Mouse (Mus musculus): ENCODE results near the gene Zcchc17. TPM values are rescaled to one million over a fixed set of nuclear protein-coding genes. Genes with fewer than 3 reads are reported as not detected.

The Zcchc17 gene
- polyA plus RNA-seq, 1 experiment from 2014 or later, result 50.2 TPM

GRCm38 (mm10) chr4:130299629-130300018 lies 60.1 kb downstream of the Zcchc17 start:
- Histone ChIP-seq H3K9ac (peak overlapping the region; percentile 8; the same call in 1 of the 2 replicates), H3K4me3 (replicated peaks) (no peak overlapping the region), H3K27ac (0 out of 2 replicates have a peak overlapping the region, but pooled peaks have one; percentile 3), H3K4me2 (no peak overlapping the region), H3K4me1 (replicated peaks) (peaks cover 66% of the 10 kb centered on the region), H3K36me3 (no peaks in the 10 kb centered on the region), H3K9me3 (replicated peaks) (no peaks in the 10 kb centered on the region), H3K27me3 (peaks cover 11% of the 10 kb centered on the region)
- WGBS (ENCODE audit: insufficient replicate concordance), result 71% methylated on average over 8 of the region's 8 CpGs
- ATAC-seq (ENCODE audit: low read depth), result no peak
- no peak for DNase-seq

GRCm38 (mm10) chr4:130298877-130299628 lies 60.7 kb downstream of the Zcchc17 start:
- Histone ChIP-seq H3K27ac (peak overlapping the region; percentile 97), H3K4me3 (replicated peaks) (no peak overlapping the region), H3K4me2 (no peak overlapping the region), H3K9me3 (replicated peaks) (no peaks in the 10 kb centered on the region), H3K4me1 (replicated peaks) (peaks cover 72% of the 10 kb centered on the region), H3K36me3 (no peaks in the 10 kb centered on the region), H3K9ac (peak overlapping the region; percentile 8; the same call in 1 of the 2 replicates), H3K27me3 (0 out of 2 replicates have a peak, but pooled peaks cover 6% of the 10 kb centered on the region)
- ATAC-seq (ENCODE audit: low read depth), result no peak
- WGBS (ENCODE audit: insufficient replicate concordance), result 75% methylated on average over 10 of the region's 11 CpGs
- DNase-seq, result no peak

DNA sequence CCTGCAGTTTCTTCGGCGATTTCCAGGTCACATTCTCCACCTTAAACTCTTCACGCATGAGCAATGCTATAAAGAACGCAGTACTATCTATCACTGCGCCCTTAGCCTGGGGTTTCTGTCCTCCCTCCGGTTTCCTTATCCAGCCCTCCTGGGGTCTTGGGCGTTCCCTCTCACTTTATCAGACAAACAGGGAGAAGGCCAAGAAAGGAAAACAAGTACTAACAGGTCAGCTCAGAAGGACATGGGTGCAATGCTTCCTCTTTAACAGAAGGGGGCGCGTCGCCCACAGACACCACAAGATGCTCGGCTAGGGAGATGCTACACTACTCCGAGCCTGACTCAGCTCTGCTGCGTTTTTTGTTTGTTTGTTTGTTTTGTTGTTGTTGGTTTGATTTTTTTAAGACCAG lies 62.6 kb downstream of the Zcchc17 start:
- WGBS (ENCODE audit: insufficient replicate concordance), result 5% methylated on average over 13 of the region's 13 CpGs

DNA sequence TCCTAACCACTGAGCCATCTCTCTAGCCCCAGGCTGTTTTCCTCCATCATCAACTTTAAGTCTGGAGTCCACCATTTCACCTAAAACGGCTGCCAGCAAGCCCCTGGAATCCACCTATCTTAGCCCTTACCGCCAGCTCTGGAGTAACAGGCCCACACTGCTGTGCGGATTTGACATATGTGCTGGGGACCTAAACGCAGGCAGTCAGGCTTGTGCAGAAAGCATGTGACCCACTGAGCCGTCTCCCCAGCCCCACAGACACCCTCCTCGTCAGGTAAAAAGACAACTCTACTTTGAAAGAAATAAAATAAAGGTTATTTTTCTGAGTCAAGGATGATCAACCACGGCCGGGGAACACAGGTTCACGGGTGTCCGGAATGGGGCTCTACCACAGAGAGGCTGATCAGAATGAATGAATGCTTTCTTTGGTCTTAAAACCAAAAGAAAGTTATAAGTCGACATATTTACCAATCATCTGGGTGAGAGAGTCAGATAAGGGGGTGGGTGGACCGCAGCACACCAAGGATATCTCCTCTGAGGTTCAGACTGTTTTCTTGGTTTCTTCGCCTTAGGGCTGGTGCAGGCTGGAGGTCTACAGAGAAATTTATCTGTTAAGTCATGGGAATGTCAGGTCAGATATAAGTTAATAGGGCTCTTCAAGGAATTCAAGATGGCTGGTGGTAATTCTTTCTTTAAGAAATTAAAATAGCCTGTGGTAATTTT lies 63.3 kb downstream of the Zcchc17 start:
- Histone ChIP-seq H3K27ac (peak overlapping the region; percentile 97), H3K36me3 (no peaks in the 10 kb centered on the region), H3K9ac (peak overlapping the region; percentile 75), H3K9me3 (replicated peaks) (no peaks in the 10 kb centered on the region), H3K4me1 (replicated peaks) (peaks cover 64% of the 10 kb centered on the region), H3K4me2 (peak overlapping the region; percentile 73), H3K4me3 (replicated peaks) (peak overlapping the region; percentile 44), H3K27me3 (no peaks in the 10 kb centered on the region)
- 24% methylated on average over 13 of the region's 13 CpGs for WGBS (ENCODE audit: insufficient replicate concordance)
- ATAC-seq (ENCODE audit: low read depth) (peak; percentile 80), DNase-seq (peak; percentile 69)

More for the DNA sequence above, 62.6 kb downstream of the Zcchc17 start:
- peak; percentile 87 for ATAC-seq (ENCODE audit: low read depth)
- DNase-seq, result peak; percentile 84
- Histone ChIP-seq H3K36me3 (no peaks in the 10 kb centered on the region), H3K27ac (peak overlapping the region; percentile 97), H3K9ac (peak overlapping the region; percentile 75), H3K27me3 (no peaks in the 10 kb centered on the region), H3K4me2 (peak overlapping the region; percentile 73), H3K4me3 (replicated peaks) (peak overlapping the region; percentile 44), H3K9me3 (replicated peaks) (no peaks in the 10 kb centered on the region), H3K4me1 (replicated peaks) (peaks cover 70% of the 10 kb centered on the region)

GRCm38 (mm10) chr4:130295047-130295745 lies 64.5 kb downstream of the Zcchc17 start:
- H3K9ac ChIP-seq, result peak overlapping the region; percentile 75
- 41% methylated on average over 23 of the region's 23 CpGs for WGBS (ENCODE audit: insufficient replicate concordance)
- no peaks in the 10 kb centered on the region for H3K9me3 ChIP-seq (replicated peaks)
- H3K4me3 ChIP-seq (replicated peaks), result peak overlapping the region; percentile 44
- ATAC-seq (ENCODE audit: low read depth) (peak; percentile 41), DNase-seq (peak; percentile 79)
- H3K36me3 ChIP-seq, result no peaks in the 10 kb centered on the region
- H3K27ac ChIP-seq, result peak overlapping the region; percentile 97
- H3K4me1 ChIP-seq (replicated peaks), result peaks cover 64% of the 10 kb centered on the region
- peak overlapping the region; percentile 73 for H3K4me2 ChIP-seq
- peaks cover 10% of the 10 kb centered on the region for H3K27me3 ChIP-seq

DNA sequence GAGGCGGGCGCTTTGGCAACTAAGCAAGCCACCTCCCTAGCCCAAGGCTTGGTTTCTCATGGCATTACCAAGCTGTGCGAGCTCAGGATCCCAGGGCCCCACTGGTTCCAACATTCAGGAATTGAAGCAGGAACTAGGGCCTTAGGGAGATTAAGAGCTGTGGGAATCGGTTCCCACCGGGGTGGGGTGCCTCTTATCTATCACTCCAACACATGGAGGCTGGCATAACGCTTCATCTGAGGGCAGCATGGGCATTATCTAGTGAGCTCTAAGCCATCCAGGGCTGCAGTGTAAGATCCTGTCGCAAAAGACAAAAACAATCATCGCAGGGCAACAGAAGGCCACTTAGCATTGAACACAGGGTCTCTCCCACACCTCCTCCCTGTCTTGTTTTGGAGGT lies 65.2 kb downstream of the Zcchc17 start:
- ATAC-seq (ENCODE audit: low read depth) (peak; percentile 57), DNase-seq (peak; percentile 61)
- no peaks in the 10 kb centered on the region for H3K9me3 ChIP-seq (replicated peaks)
- no peaks in the 10 kb centered on the region for H3K36me3 ChIP-seq
- H3K4me2 ChIP-seq, result peak overlapping the region; percentile 73
- peak overlapping the region; percentile 44 for H3K4me3 ChIP-seq (replicated peaks)
- H3K27me3 ChIP-seq, result peaks cover 14% of the 10 kb centered on the region
- 41% methylated on average over 8 of the region's 8 CpGs for WGBS (ENCODE audit: insufficient replicate concordance)
- peak overlapping the region; percentile 97 for H3K27ac ChIP-seq
- peak overlapping the region; percentile 75 for H3K9ac ChIP-seq
- peaks cover 59% of the 10 kb centered on the region for H3K4me1 ChIP-seq (replicated peaks)

DNA sequence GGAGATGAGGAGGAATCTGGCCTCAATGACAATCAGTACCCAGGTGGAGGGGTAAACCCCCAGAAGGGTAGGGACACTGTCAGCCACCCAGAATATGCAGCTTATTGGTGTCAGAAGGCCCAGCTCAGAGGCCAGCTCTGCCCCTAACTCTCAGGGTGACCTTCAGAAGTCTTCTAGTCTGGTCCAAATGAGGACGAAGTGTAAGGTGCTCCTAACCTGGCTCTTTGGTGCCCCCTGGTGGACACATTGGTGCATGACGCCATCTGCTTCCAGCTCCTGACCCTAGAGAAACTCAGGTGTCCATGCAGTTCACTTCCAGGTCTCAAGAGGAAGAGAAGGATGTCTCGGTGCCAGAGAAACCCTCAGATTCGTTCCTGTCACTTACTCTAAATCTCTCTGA lies 67.5 kb downstream of the Zcchc17 start:
- ATAC-seq (ENCODE audit: low read depth), result no peak
- H3K4me2 ChIP-seq, result no peak overlapping the region
- peaks cover 37% of the 10 kb centered on the region for H3K4me1 ChIP-seq (replicated peaks)
- no peaks in the 10 kb centered on the region for H3K36me3 ChIP-seq
- DNase-seq, result peak; percentile 74
- H3K4me3 ChIP-seq (replicated peaks), result no peak overlapping the region
- no peak overlapping the region for H3K9ac ChIP-seq
- 1% methylated on average over 4 of the region's 4 CpGs for WGBS (ENCODE audit: insufficient replicate concordance)
- 0 out of 2 replicates have a peak overlapping the region, but pooled peaks have one; percentile 51 for H3K27ac ChIP-seq
- H3K27me3 ChIP-seq, result peaks cover 31% of the 10 kb centered on the region
- no peaks in the 10 kb centered on the region for H3K9me3 ChIP-seq (replicated peaks)

GRCm38 (mm10) chr4:130289824-130290223 lies 69.9 kb downstream of the Zcchc17 start:
- 40% methylated on average over 3 of the region's 3 CpGs for WGBS (ENCODE audit: insufficient replicate concordance)
- ATAC-seq (ENCODE audit: low read depth), result no peak

DNA sequence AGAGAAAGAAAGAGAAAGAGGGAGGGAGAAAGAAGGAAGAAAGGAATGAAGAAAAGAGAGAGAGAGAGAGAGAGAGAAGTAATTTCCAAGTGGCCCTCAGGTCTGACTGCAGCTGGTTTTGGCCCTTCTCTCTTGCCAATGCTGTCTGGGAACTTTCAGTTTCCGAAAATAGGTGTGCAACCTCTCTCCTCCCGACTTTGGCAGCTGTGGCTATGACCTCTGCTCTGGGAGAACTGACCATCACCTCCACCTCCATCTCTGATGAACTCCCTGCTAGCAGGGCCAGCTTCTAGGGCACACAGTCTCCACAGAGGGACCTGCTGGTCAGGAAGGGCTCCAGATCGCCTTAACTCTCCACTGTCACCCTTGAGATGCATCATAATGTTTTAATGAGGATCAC lies 73.2 kb downstream of the Zcchc17 start:
- no peak for ATAC-seq (ENCODE audit: low read depth)
- Histone ChIP-seq H3K27me3 (peaks cover 79% of the 10 kb centered on the region), H3K27ac (no peak overlapping the region), H3K36me3 (no peaks in the 10 kb centered on the region), H3K4me3 (replicated peaks) (no peak overlapping the region), H3K9me3 (replicated peaks) (no peaks in the 10 kb centered on the region), H3K4me2 (no peak overlapping the region), H3K9ac (no peak overlapping the region), H3K4me1 (replicated peaks) (no peaks in the 10 kb centered on the region)
- DNase-seq, result no peak
- 31% methylated on average over 3 of the region's 3 CpGs for WGBS (ENCODE audit: insufficient replicate concordance)

More at GRCm38 (mm10) chr4:130289824-130290223, 69.9 kb downstream of the Zcchc17 start:
- Histone ChIP-seq H3K4me3 (replicated peaks) (no peak overlapping the region), H3K4me1 (replicated peaks) (peaks cover 18% of the 10 kb centered on the region), H3K9ac (no peak overlapping the region), H3K4me2 (no peak overlapping the region), H3K27me3 (peaks cover 51% of the 10 kb centered on the region), H3K27ac (no peak overlapping the region), H3K9me3 (replicated peaks) (no peaks in the 10 kb centered on the region), H3K36me3 (no peaks in the 10 kb centered on the region)
- DNase-seq, result no peak

GRCm38 (mm10) chr4:130283826-130284225 lies 75.9 kb downstream of the Zcchc17 start:
- no peak for ATAC-seq (ENCODE audit: low read depth)
- 15% methylated on average over 9 of the region's 9 CpGs for WGBS (ENCODE audit: insufficient replicate concordance)
- Histone ChIP-seq H3K4me3 (replicated peaks) (no peak overlapping the region), H3K9ac (no peak overlapping the region), H3K4me1 (replicated peaks) (no peaks in the 10 kb centered on the region), H3K27ac (no peak overlapping the region), H3K36me3 (no peaks in the 10 kb centered on the region), H3K9me3 (replicated peaks) (no peaks in the 10 kb centered on the region), H3K27me3 (peaks cover 82% of the 10 kb centered on the region), H3K4me2 (no peak overlapping the region)
- no peak for DNase-seq

DNA sequence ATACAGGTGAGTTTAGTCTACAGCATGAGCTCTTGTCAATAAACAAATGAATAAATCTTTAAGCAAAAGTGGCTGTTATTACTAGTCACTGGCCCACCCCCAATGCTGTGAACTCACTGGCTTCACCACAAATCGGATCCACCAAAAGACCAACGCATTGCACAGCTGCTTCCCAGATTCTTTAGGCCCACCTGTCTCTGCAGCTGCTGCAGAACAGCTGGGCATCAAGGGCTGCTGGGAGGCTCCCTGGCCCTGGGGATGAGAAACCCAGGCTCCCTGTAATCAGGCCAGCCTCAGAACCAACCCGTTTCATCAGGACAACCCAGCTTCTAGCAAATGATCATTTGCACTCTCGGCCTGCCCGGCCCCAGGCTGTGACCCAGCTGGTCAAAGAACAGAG lies 76.9 kb downstream of the Zcchc17 start:
- no peak overlapping the region for H3K4me3 ChIP-seq (replicated peaks)
- 57% methylated on average over 5 of the region's 5 CpGs for WGBS (ENCODE audit: insufficient replicate concordance)
- H3K27me3 ChIP-seq, result peaks cover 85% of the 10 kb centered on the region
- no peak overlapping the region for H3K4me2 ChIP-seq
- no peaks in the 10 kb centered on the region for H3K36me3 ChIP-seq
- no peaks in the 10 kb centered on the region for H3K4me1 ChIP-seq (replicated peaks)
- H3K27ac ChIP-seq, result no peak overlapping the region
- no peaks in the 10 kb centered on the region for H3K9me3 ChIP-seq (replicated peaks)
- DNase-seq (no peak), ATAC-seq (ENCODE audit: low read depth) (no peak)
- H3K9ac ChIP-seq, result no peak overlapping the region

All from liver, embryonic 13.5 days (tissue).